Mouse (Mus musculus): ENCODE results near the gene Tmem91. TPM values are rescaled to one million over a fixed set of nuclear protein-coding genes. Genes with fewer than 3 reads are reported as not detected.
"Not testable (repeated sequence)": the region's sequence is repeated elsewhere in the genome, so short reads cannot be mapped to it uniquely, and the experiment has no call there.

Gene Tmem91
- total RNA-seq (2021) = 10 to 100 TPM; 33.1 to 36.3 TPM

DNA sequence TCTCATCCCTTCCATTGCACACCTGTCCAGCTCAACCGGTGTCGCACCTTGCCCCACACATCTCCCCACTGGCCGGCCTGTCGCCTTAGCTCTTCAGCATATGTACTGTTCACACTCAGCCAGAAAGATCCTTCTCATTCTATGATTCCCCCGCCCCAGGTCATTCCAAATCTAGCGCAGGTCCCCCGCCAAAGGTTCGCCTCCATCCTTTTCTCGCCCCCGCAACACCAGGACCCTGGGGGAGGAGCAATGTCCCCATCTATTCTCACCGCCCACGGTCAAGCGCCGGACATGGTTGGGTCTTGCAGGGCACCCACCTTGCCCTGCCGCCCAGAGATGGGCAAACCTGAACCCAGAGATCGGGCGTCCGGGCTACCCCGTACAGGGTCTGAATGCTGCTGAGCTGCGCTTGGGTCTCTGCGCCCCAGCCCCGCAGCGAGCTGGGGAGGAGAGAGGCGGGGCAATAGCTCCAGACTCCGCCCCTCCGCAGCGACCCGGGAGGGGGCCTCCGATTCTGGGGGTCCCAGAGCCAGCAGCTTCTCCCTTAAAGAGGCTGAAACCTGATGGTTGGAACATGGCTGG lies at the start of gene Tmem91:
Tmem91 (minus strand) TSS at position 448 of the 582 bp plus-strand sequence.
- intact Hi-C loops (cut with DNase I) = no loop called here
- DNase-seq (ENCODE audit: low spot score in 2 of 2) = no peak

DNA sequence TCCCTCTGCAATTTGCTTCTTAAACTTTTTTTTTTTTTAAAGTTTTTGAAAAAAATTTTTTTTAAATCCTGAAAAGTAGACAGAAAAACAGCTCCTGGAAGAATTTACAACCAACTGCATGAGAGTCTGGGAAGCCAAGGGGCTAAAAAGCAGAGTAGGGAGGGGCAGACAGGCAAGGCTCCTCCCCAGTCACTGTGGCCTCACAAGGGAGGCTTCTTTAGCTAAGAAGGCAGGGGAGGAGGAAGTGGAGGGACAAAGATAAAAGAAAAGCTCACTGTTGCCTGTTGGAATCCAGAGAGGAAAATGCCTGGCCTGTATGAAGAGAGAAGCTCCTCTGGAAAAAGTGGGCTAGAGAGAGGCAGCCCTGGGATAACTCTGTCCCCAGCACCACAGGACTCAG lies 46.8 kb upstream of the Tmem91 start:
- DNase-seq (ENCODE audit: low spot score in 2 of 2); intact Hi-C loops (cut with DNase I): not testable (repeated sequence)

- intact Hi-C loops (cut with DNase I) = no loop called here
- DNase-seq (ENCODE audit: low spot score in 2 of 2) = no peak
Measured at GRCm38 (mm10) chr7:25720760-25721159, 45.8 kb upstream of the Tmem91 start.

DNA sequence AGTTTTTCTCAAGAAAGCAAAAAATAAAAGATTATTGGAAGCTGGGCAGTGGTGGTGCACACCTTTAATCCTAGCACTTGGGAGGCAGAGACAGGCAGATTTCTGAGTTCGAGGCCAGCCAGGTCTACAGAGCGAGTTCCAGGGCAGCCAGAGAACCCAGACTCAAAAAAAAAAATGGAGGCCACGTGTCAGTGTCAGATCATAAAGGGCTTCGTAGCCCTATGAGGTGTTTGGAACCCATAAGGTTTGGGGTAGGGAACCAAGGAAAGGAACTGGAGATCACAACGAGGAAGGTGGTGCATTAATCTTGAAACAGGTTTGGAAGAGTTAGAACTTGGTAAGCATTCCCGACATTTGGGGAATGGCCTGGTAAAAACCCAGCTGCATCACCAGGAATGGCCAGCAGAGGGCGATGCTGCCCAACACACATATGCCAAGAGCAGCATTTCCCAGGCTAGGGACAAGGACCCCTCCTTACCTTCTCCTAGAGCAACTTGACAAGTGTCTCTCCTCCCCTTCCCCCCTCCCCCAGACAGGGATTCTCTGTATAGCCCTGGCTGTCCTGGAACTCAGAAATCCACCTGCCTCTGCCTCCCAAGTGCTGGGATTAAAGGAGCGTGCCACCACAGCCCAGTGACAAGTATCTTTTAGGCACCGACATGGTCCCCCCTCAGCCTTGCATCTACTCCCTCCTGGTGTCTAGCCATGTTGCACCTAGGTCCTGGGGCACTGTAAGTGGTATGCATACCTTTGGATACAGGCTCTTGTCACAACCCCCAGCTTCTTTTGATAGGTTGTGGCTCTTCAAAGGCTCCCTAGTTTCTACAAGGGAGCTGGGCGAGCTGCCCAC lies 45.0 kb upstream of the Tmem91 start:
- intact Hi-C loops (cut with DNase I) = no loop called here
- peak; percentile 76 to 81 for DNase-seq (ENCODE audit: low spot score in 2 of 2)

GRCm38 (mm10) chr7:25718788-25719417 lies 43.9 kb upstream of the Tmem91 start, which contains the start of gene Ccdc97:
Ccdc97 (minus strand) TSS chr7:25719088.
- intact Hi-C loops (cut with DNase I) = no loop called here
- DNase-seq (ENCODE audit: low spot score in 2 of 2) = peak; percentile 96 to 98

DNA sequence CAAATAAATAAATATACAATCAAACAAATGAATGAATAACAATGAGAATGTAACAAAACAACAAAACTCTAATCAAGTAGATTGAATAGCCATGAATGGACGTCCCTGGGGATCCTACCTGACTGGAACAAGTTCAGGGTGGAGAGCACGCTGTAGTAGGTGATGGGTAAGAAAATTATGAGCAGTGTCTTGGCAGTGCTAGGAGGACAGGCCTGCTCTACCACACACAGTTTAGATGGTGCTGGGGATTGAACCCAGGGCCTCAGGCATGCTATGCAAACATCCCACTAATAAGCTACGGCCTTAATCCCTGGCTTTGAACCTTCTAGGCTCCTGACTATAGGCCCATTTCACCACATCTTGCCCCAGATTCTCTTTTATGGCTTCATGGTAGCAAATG lies 42.5 kb upstream of the Tmem91 start:
- no peak for DNase-seq (ENCODE audit: low spot score in 2 of 2)
- intact Hi-C loops (cut with DNase I) = no loop called here

- intact Hi-C loops (cut with DNase I) = no loop called here
- DNase-seq (ENCODE audit: low spot score in 2 of 2) = no peak
Measured at GRCm38 (mm10) chr7:25715731-25716271, 40.8 kb upstream of the Tmem91 start.

DNA sequence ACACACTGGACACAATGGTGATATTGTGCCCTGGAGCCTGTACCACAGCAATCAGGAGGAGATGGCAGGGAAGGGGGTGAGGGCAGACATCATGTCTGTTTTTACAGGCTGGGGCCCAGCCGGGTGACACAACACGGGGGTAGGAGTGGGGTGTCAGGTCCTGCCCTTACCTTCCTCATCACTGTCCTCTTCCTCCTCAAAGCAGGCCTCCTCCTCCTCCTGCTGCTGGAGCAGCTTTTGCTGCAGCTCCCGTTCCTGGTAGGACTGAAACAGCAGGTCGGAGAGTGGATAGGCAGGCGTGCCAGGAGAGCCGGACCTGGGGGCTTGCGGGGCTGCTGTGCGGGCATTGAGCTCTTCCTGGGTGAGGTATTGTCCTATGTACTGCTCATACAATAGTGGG lies 39.6 kb upstream of the Tmem91 start:
- no peak for DNase-seq (ENCODE audit: low spot score in 2 of 2)
- intact Hi-C loops (cut with DNase I) = no loop called here

- no peak for DNase-seq (ENCODE audit: low spot score in 2 of 2)
- intact Hi-C loops (cut with DNase I) = no loop called here
Measured at GRCm38 (mm10) chr7:25712801-25713200, 37.8 kb upstream of the Tmem91 start.

DNA sequence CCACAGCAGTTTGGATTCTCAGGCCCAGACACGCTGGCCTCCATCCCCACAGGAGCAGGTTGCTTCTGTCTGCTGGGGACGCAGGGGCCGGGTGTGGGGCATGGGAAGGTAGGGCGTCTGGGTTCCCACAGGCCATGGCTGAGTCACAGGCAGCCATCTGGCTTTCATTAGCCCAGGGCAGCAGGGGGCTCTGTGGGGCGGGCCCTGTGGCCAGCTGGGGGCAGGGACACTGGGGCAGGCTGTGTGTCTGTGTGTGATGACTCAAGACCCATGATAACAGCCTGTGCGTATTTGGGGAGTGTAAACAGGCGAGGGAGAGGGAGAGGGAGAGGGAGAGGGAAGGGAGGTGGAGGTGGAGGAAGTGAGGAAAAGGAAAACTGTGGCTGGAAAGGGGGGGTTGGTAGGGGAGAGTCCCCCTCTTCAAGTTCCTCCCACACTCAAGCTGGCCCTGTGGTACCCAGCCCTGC lies 36.8 kb upstream of the Tmem91 start:
- DNase-seq (ENCODE audit: low spot score in 2 of 2) = peak in 1 of 2 experiments; percentile 74
- intact Hi-C loops (cut with DNase I) = loop anchor here (2.0 kb wide), 1 partner anchor 31 kb away; the partner anchor contains the start of gene B9d2

DNA sequence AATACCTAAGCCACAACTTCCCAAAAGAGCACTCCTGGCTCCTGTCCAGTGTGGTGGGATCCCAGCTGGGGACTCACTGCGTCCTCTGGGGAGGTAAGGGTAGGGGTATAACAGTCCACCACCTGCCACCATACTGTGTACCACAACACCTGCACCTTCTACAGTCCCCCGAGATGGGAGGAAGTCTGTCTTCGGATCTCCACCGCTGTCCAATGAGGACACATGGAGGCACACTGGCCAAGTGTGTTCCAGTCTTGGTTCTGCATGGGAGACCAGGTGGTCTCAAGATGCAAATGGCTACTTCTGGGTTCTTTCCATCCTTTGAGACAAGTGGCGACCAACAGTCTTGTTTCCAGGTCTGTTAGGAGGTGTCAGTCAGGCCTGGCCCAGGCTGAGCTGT lies 36.2 kb upstream of the Tmem91 start:
- intact Hi-C loops (cut with DNase I) = loop anchor here (2.0 kb wide), 1 partner anchor 30 kb away; the partner anchor contains the start of gene B9d2
- no peak for DNase-seq (ENCODE audit: low spot score in 2 of 2)

GRCm38 (mm10) chr7:25710519-25711130 lies 35.7 kb upstream of the Tmem91 start:
- peak; percentile 60 to 81 for DNase-seq (ENCODE audit: low spot score in 2 of 2)
- intact Hi-C loops (cut with DNase I) = loop anchor here (2.0 kb wide), 1 partner anchor 30 kb away; the partner anchor contains the start of gene B9d2

DNA sequence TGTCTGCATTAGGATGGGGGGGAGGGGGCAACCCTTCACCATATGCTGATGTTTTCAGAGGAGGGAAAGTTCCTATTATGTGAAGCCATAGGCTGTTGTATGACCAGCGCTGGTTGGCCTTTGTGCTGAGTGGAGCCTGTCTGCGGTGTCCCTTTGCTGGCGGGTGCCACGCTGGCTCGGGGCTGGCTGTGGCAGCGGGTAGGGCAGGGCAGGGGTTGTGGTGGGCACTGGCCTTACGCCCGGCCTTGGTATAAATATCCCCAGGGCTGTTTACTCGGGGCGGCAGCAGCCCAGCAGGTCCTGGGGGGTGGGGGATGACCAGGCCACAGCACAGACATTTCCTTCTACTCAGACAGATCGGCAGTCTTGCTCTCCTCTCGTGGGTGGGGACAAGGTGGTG lies 35.0 kb upstream of the Tmem91 start:
- intact Hi-C loops (cut with DNase I) = loop anchor here (2.0 kb wide), 1 partner anchor 29 kb away; the partner anchor contains the start of gene B9d2
- peak in 1 of 2 experiments; percentile 52 for DNase-seq (ENCODE audit: low spot score in 2 of 2)

GRCm38 (mm10) chr7:25707581-25708292 lies 32.8 kb upstream of the Tmem91 start:
- peak in 1 of 2 experiments; percentile 33 for DNase-seq (ENCODE audit: low spot score in 2 of 2)
- intact Hi-C loops (cut with DNase I) = loop anchor here (2.0 kb wide), 1 partner anchor 19 kb away; no protein-coding TSS in a partner anchor

- peak in 1 of 2 experiments; percentile 43 for DNase-seq (ENCODE audit: low spot score in 2 of 2)
Measured at GRCm38 (mm10) chr7:25706578-25707170, 31.7 kb upstream of the Tmem91 start.

GRCm38 (mm10) chr7:25705801-25706251 lies 30.9 kb upstream of the Tmem91 start:
- intact Hi-C loops (cut with DNase I) = loop anchor here (2.0 kb wide), 1 partner anchor 17 kb away; no protein-coding TSS in a partner anchor
- peak in 1 of 2 experiments; percentile 84 for DNase-seq (ENCODE audit: low spot score in 2 of 2)

More at GRCm38 (mm10) chr7:25706578-25707170, 31.7 kb upstream of the Tmem91 start:
- intact Hi-C loops (cut with DNase I) = loop anchor here (2.0 kb wide), 1 partner anchor 18 kb away; no protein-coding TSS in a partner anchor

DNA sequence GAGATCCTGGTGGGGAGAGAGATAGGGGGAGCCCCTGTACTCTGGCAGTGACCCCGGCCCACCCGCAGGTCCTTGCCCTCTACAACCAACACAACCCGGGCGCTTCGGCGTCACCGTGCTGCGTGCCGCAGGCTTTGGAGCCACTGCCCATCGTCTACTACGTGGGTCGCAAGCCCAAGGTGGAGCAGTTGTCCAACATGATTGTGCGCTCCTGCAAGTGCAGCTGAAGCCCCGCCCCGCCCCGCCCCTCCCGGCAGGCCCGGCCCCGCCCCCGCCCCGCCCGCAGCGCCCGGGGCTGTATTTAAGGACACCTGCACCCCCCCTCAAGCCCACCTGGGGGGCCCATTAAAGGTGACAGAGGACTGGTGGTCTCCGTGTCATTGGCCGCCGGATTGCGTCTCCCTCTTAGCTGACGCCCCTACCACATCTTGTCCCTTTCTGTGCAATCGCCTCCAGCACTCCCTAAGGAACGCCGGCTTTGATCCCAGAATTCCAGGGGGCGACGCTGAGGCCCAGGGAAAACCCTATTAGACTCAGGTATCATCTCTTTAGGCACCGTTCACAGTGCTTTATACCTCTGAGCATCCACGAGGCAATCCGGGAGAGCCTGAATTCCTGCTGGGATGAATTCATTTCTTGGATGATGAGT lies 29.9 kb upstream of the Tmem91 start:
- intact Hi-C loops (cut with DNase I) = no loop called here
- no peak for DNase-seq (ENCODE audit: low spot score in 2 of 2)

Measured in left cerebral cortex, postnatal 25 days (tissue).